Mouse (Mus musculus) G1E (cell line): ENCODE results near the gene Gpr3.

Experiments
- CTCF ChIP-seq: IDR thresholded peaks from 2 replicates; pipeline ENCODE4 v1.5.1; 2012; ENCODE audit warnings: low read depth, low read length, inconsistent platforms, mixed read lengths
- GATA1 ChIP-seq: IDR thresholded peaks from 2 replicates; pipeline ENCODE4 v1.6.1; 2012; ENCODE audit warnings: borderline replicate concordance, low read length, inconsistent platforms, mixed read lengths
- GATA2 ChIP-seq: IDR thresholded peaks from 2 replicates; pipeline ENCODE4 v1.6.1; 2012; ENCODE audit warnings: low read depth, low read length, inconsistent platforms, borderline replicate concordance
- POLR2AphosphoS5 ChIP-seq: IDR thresholded peaks from 2 replicates; pipeline ENCODE4 v1.6.1; 2012; ENCODE audit warnings: low read depth, low read length, inconsistent platforms; ENCODE audit not compliant: insufficient replicate concordance
- TAL1 ChIP-seq: conservative IDR thresholded peaks from 2 replicates; pipeline ENCODE4 v1.6.1; 2012; ENCODE audit warnings: low read depth, low read length, inconsistent platforms, mixed read lengths

- no peak for TF ChIP-seq CTCF
- no peak for TF ChIP-seq TAL1
- no peak for TF ChIP-seq GATA1
- TF ChIP-seq GATA2: no peak
- no peak for TF ChIP-seq POLR2AphosphoS5
These were observed 15.5 kb downstream of the Gpr3 start for GRCm38 (mm10) chr4:133196852-133197251.
